Mouse (Mus musculus): ENCODE results near the gene Mrrf.

DNA sequence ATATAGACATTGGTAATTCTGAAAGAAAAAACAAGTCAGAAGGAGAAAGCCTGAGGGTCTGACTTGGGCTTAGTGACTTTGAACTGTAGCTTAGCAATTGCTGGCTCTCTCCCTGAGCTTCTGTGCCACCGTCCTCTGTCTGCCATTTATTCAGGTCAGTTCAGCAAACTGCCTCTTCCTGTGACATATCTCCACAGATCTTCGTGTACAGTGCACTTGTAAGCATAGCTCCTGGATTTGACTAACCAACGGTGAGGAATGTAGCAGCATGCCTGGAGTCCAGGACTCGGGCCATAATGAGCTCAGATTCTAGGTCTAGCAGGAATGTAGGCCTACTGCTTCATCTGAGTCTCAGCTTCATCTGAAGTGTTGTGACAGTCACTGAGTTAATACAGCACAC lies 33.0 kb downstream of the Mrrf start:
- TF ChIP-seq GATA1 (IDR thresholded peaks at IDR 0.05; ENCODE audit: low read length) (no peak), TAL1 (IDR thresholded peaks at IDR 0.05; ENCODE audit: low read length) (no peak)
